8 mouse cellular contexts compared by ENCODE assay signal in the genomic region with DNA sequence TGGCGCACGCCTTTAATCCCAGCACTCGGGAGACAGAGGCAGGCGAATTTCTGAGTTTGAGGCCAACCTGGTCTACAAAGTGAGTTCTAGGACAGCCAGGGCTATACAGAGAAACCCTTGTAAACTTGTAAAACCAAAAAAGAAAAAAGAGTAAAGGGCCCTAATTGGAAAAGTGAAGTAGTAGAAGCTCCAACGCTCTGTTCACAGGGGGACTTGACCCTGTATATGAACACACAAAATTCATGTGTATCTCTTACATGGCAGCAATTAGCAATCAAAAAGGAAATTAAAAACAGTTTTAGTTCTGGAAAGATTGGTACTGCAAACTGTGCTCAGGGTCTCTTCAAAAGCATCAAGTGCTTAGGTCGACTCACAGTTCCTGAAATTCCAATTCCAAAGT. TPM values are rescaled to one million over a fixed set of nuclear protein-coding genes. Genes with fewer than 3 reads are reported as not detected.
DNase-seq lines count a peak whose midpoint lies in the region; ATAC-seq and TF ChIP-seq lines count a peak whose summit lies in the region.

No protein-coding gene starts in this region.

- no peak for TF ChIP-seq CTCF in cerebellum, adult 2 months (IDR thresholded peaks at IDR 0.05; ENCODE audit: borderline replicate concordance, insufficient read depth, low read depth, low read length)
- no peak for TF ChIP-seq CTCF in spleen, adult 2 months (IDR thresholded peaks at IDR 0.05; ENCODE audit: extremely low read depth, insufficient read depth, insufficient read length, insufficient replicate concordance)

- peak overlapping the region; percentile 86 for H3K4me3 ChIP-seq in cerebellum, adult 2 months (replicated peaks; ENCODE audit: insufficient read depth, low read depth, low read length)
- H3K4me3 ChIP-seq in spleen, adult 2 months (ENCODE audit: extremely low read depth, insufficient read depth, insufficient read length): peak overlapping the region; percentile 87; the same call in 1 of the 2 replicates
- H3K4me3 ChIP-seq in liver, embryonic 13.5 days (replicated peaks): peak overlapping the region; percentile 97

- H3K27me3 ChIP-seq in cerebellum, adult 2 months (ENCODE audit: control insufficient read depth, insufficient read depth, low read length): no peaks in the 10 kb centered on the region
- H3K27me3 ChIP-seq in spleen, adult 2 months (ENCODE audit: control insufficient read depth, insufficient read depth, low read length): no peaks in the 10 kb centered on the region
- no peaks in the 10 kb centered on the region for H3K27me3 ChIP-seq in liver, embryonic 13.5 days

- H3K9ac ChIP-seq in liver, embryonic 13.5 days: peak overlapping the region; percentile 98

- peaks cover 22% of the 10 kb centered on the region for H3K36me3 ChIP-seq in spleen, adult 2 months (ENCODE audit: control insufficient read depth, insufficient read depth, low read length)
- peaks cover 68% of the 10 kb centered on the region for H3K36me3 ChIP-seq in liver, embryonic 13.5 days

- no peak for ATAC-seq in liver, embryonic 13.5 days (ENCODE audit: low read depth)
- no peak for ATAC-seq in inflammation-experienced regulatory T-cells, adult 6 months

- H3K27ac ChIP-seq in cerebellum, adult 2 months (ENCODE audit: insufficient read depth, low read length): peak overlapping the region; percentile 87; the same call in 1 of the 2 replicates
- H3K27ac ChIP-seq in spleen, adult 2 months (ENCODE audit: insufficient read depth, low read length): peak overlapping the region; percentile 80
- peak overlapping the region; percentile 88 for H3K27ac ChIP-seq in liver, embryonic 13.5 days

- no peaks in the 10 kb centered on the region for H3K9me3 ChIP-seq in liver, embryonic 13.5 days (replicated peaks)

- H3K4me1 ChIP-seq in cerebellum, adult 2 months (ENCODE audit: control insufficient read depth, insufficient read depth, low read length): no peaks in the 10 kb centered on the region
- peaks cover 5% of the 10 kb centered on the region; the same call in 1 of the 2 replicates for H3K4me1 ChIP-seq in spleen, adult 2 months (ENCODE audit: control insufficient read depth, insufficient read depth, insufficient read length)
- H3K4me1 ChIP-seq in liver, embryonic 13.5 days (replicated peaks): peaks cover 36% of the 10 kb centered on the region

- no peak for TF ChIP-seq POLR2A in cerebellum, adult 2 months (IDR thresholded peaks at IDR 0.05; ENCODE audit: borderline replicate concordance, insufficient read depth, low read length)
- no peak for TF ChIP-seq POLR2A in spleen, adult 2 months (IDR thresholded peaks at IDR 0.05; ENCODE audit: low read depth, low read length)

- WGBS in cerebellum, adult 2 months: 28% methylated on average over 6 of the region's 6 CpGs
- 28% methylated on average over 6 of the region's 6 CpGs for WGBS in spleen, adult 2 months
- 23% methylated on average over 6 of the region's 6 CpGs for WGBS in liver, embryonic 13.5 days (ENCODE audit: insufficient replicate concordance)

- no peak for DNase-seq in cerebellum, adult 2 months
- DNase-seq in cerebellum, postnatal 36 days: no peak
- no peak for DNase-seq in spleen, adult 2 months (ENCODE audit: low read depth in 1 of 2, low spot score in 2 of 2)
- DNase-seq in spleen, postnatal 4 days (ENCODE audit: low spot score in 2 of 2): no peak
- no peak for DNase-seq in liver, embryonic 13.5 days
- DNase-seq in ovary, postnatal 36 days (ENCODE audit: low spot score): no peak
- no peak for DNase-seq in cerebellum, postnatal 14 days

- peak overlapping the region; percentile 81 for H3K4me2 ChIP-seq in liver, embryonic 13.5 days

RNA-seq across cellular contexts. Expression of a gene that starts 0.3 kb away (rescaled TPM):
- polyA plus RNA-seq in cerebellum, adult 2 months (2012; rRNA removed): 458 and 507 TPM in 2 replicates
- 578 and 703 TPM in 2 replicates for polyA plus RNA-seq in spleen, adult 2 months (2012; rRNA removed)
- 877 and 919 TPM in 2 replicates for polyA plus RNA-seq in liver, embryonic 13.5 days (2015; fragmentation: Nextera tagmentation; extraction: Ambion mirVana)
- polyA plus RNA-seq in inflammation-experienced regulatory T-cells, adult 6 months (2017; shearing (Covaris generic)): 100 to 1,000 TPM; 670 to 888 (median 878) TPM

RNA-seq across cellular contexts. Expression of a gene that starts 22.6 kb away (rescaled TPM):
- 11.2 and 13.6 TPM in 2 replicates for polyA plus RNA-seq in cerebellum, adult 2 months (2012; rRNA removed)
- 12.4 and 18.7 TPM in 2 replicates for polyA plus RNA-seq in spleen, adult 2 months (2012; rRNA removed)
- polyA plus RNA-seq in liver, embryonic 13.5 days (2015; fragmentation: Nextera tagmentation; extraction: Ambion mirVana): 1.2 and 1.3 TPM in 2 replicates
- 10 to 100 TPM; 13.4 to 19.8 (median 18.8) TPM for polyA plus RNA-seq in inflammation-experienced regulatory T-cells, adult 6 months (2017; shearing (Covaris generic))

RNA-seq across cellular contexts. Expression of a gene that starts 26.1 kb away (rescaled TPM):
- polyA plus RNA-seq in cerebellum, adult 2 months (2012; rRNA removed): 0.05 and 0.16 TPM in 2 replicates
- polyA plus RNA-seq in spleen, adult 2 months (2012; rRNA removed): 2.5 and 2.7 TPM in 2 replicates
- 35.8 and 43.1 TPM in 2 replicates for polyA plus RNA-seq in liver, embryonic 13.5 days (2015; fragmentation: Nextera tagmentation; extraction: Ambion mirVana)
- 10 to 100 TPM in 1 of 3 experiments, 1 to 10 TPM in 2; 1.9 to 35.0 (median 5.5) TPM for polyA plus RNA-seq in inflammation-experienced regulatory T-cells, adult 6 months (2017; shearing (Covaris generic))

RNA-seq across cellular contexts. Expression of a gene that starts 29.8 kb away (rescaled TPM):
- 0.92 and 2.2 TPM in 2 replicates for polyA plus RNA-seq in cerebellum, adult 2 months (2012; rRNA removed)
- 1.6 TPM in 2 replicates for polyA plus RNA-seq in spleen, adult 2 months (2012; rRNA removed)
- polyA plus RNA-seq in liver, embryonic 13.5 days (2015; fragmentation: Nextera tagmentation; extraction: Ambion mirVana): not detected in 2 replicates
- 1 to 10 TPM; 2.0 to 4.1 (median 3.1) TPM for polyA plus RNA-seq in inflammation-experienced regulatory T-cells, adult 6 months (2017; shearing (Covaris generic))

RNA-seq across cellular contexts. Expression of a gene that starts 30.8 kb away (rescaled TPM):
- polyA plus RNA-seq in cerebellum, adult 2 months (2012; rRNA removed): 7.0 and 7.1 TPM in 2 replicates
- polyA plus RNA-seq in spleen, adult 2 months (2012; rRNA removed): 15.4 and 17.5 TPM in 2 replicates
- polyA plus RNA-seq in liver, embryonic 13.5 days (2015; fragmentation: Nextera tagmentation; extraction: Ambion mirVana): 5.5 and 5.6 TPM in 2 replicates
- 10 to 100 TPM; 24.8 to 27.2 (median 25.0) TPM for polyA plus RNA-seq in inflammation-experienced regulatory T-cells, adult 6 months (2017; shearing (Covaris generic))
